Comparison of ENCODE assay signal across 8 mouse cellular contexts in genomic region chr11:114066951-114067762, GRCm38 (mm10). TPM values are rescaled to one million over a fixed set of nuclear protein-coding genes. Genes with fewer than 3 reads are reported as not detected.
DNase-seq lines count a peak whose midpoint lies in the region; ATAC-seq and TF ChIP-seq lines count a peak whose summit lies in the region.

Gene Sdk2 (minus strand): TSS chr11:114067046.

- no peaks in the 10 kb centered on the region for H3K9me3 ChIP-seq in kidney, postnatal 0 days (replicated peaks; ENCODE audit: low read length)
- no peaks in the 10 kb centered on the region for H3K9me3 ChIP-seq in neural tube, embryonic 15.5 days (replicated peaks)

- peak within 1 kb of the TSS; percentile 58 for H3K27ac ChIP-seq in kidney, postnatal 0 days
- peak within 1 kb of the TSS; percentile 86 for H3K27ac ChIP-seq in neural tube, embryonic 15.5 days (replicated peaks)

- H3K36me3 ChIP-seq in kidney, postnatal 0 days (ENCODE audit: insufficient read depth, low read length): no peaks in the 10 kb centered on the region
- H3K36me3 ChIP-seq in neural tube, embryonic 15.5 days: no peaks in the 10 kb centered on the region

- H3K4me1 ChIP-seq in kidney, postnatal 0 days (replicated peaks; ENCODE audit: insufficient read depth, low read length): peaks cover 16% of the 10 kb centered on the region; the same call in 1 of the 2 replicates
- peaks cover 67% of the 10 kb centered on the region for H3K4me1 ChIP-seq in neural tube, embryonic 15.5 days

- H3K4me3 ChIP-seq in kidney, postnatal 0 days (replicated peaks; ENCODE audit: low read depth, low read length): peak within 1 kb of the TSS; percentile 57
- H3K4me3 ChIP-seq in neural tube, embryonic 15.5 days (replicated peaks): peak within 1 kb of the TSS; percentile 66

- DNase-seq in adrenal gland, adult 18-20 months (ENCODE audit: low spot score in 2 of 2): peak; percentile 46 to 47
- no peak for DNase-seq in adrenal gland, adult 8-10 months
- DNase-seq in embryo, embryonic 10 days (ENCODE audit: low spot score): peak; percentile 80
- peak; percentile 95 for DNase-seq in heart, adult 11 months
- peak; percentile 89 for DNase-seq in kidney, postnatal 0 days (ENCODE audit: low spot score)
- peak; percentile 53 for DNase-seq in liver
- DNase-seq in urinary bladder, postnatal 36 days (ENCODE audit: low spot score in 2 of 2): peak; percentile 13 to 32

- H3K9ac ChIP-seq in kidney, postnatal 0 days (ENCODE audit: low read depth, low read length): peak within 1 kb of the TSS; percentile 63
- peak within 1 kb of the TSS; percentile 77 for H3K9ac ChIP-seq in neural tube, embryonic 15.5 days (replicated peaks)

- ATAC-seq in kidney, postnatal 0 days (replicated peaks; ENCODE audit: low FRiP score, low read depth): peak; percentile 58
- peak; percentile 72 for ATAC-seq in neural tube, embryonic 15.5 days (ENCODE audit: low FRiP score)

- peak within 1 kb of the TSS; percentile 98 for H3K4me2 ChIP-seq in kidney, postnatal 0 days (ENCODE audit: low read length)
- H3K4me2 ChIP-seq in neural tube, embryonic 15.5 days: peak within 1 kb of the TSS; percentile 96

- no peak for TF ChIP-seq CTCF in kidney, postnatal 0 days (IDR thresholded peaks at IDR 0.05; ENCODE audit: low read depth)

- WGBS in kidney, postnatal 0 days: 2% methylated on average over 48 of the region's 52 CpGs
- WGBS in neural tube, embryonic 15.5 days: under 1% methylated on average over 44 of the region's 52 CpGs

- H3K27me3 ChIP-seq in kidney, postnatal 0 days (ENCODE audit: insufficient read depth, low read length): peaks cover 17% of the 10 kb centered on the region; the same call in 1 of the 2 replicates
- H3K27me3 ChIP-seq in neural tube, embryonic 15.5 days (replicated peaks): no peaks in the 10 kb centered on the region; the same call in 1 of the 2 replicates

RNA-seq across cellular contexts. Expression of gene Sdk2, which starts in this region (rescaled TPM):
- 1 to 10 TPM; 1.8 to 6.2 TPM for total RNA-seq in adrenal gland, adult 18-20 months (2021)
- 1 to 10 TPM; 1.9 to 5.5 (median 3.0) TPM for total RNA-seq in adrenal gland, adult 8-10 months (2022)
- 1.6 and 2.2 TPM in 2 replicates for polyA plus RNA-seq in kidney, postnatal 0 days (2015; fragmentation: Nextera tagmentation; extraction: Ambion mirVana)
- polyA plus RNA-seq in neural tube, embryonic 15.5 days (2015; fragmentation: Nextera tagmentation; extraction: Ambion mirVana): 3.7 and 4.6 TPM in 2 replicates
